Mouse (Mus musculus): Measurements from ENCODE around the gene Fxr1.

GRCm38 (mm10) chr3:34021259-34021828 lies 1.6 kb downstream of the Fxr1 start:
- no peak for TF ChIP-seq CTCF (IDR thresholded peaks at IDR 0.05; ENCODE audit: extremely low read depth, insufficient read depth, low read length)
- no peak for TF ChIP-seq POLR2A (IDR thresholded peaks at IDR 0.05; ENCODE audit: extremely low read depth, insufficient read depth, low read length)
